Mouse (Mus musculus) MN1 (cell line): ENCODE results near the gene Dusp16.
"Not testable (repeated sequence)": the region's sequence is repeated elsewhere in the genome, so short reads cannot be mapped to it uniquely, and the experiment has no call there.

Source experiments
- DNase-seq: peaks from one replicate; pipeline ENCODE4 v3.0.0-alpha.2; 2016; ENCODE audit warnings: low spot score

Dusp16 gene

GRCm38 (mm10) chr6:134696554-134696953 lies 95.9 kb downstream of the Dusp16 start:
- no peak for DNase-seq

DNA sequence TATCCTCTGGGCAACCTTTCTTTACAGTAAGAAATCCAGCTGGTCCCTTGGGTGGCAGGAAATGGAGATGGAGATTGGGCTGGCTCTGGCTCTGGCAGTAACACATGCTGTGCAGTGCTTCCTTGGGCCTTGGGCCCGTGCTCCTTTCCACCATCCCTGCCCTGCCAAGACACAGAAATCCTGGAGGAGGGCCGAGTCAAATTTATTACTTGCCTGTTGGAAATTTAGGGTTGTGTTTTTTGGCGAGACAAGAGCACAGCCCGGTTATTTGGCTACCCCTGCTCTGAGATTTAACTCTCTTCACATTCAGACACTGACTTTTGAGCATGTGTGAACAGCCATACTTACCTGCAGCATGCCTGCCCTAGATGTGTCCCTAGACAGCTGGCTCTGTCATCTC lies 96.3 kb downstream of the Dusp16 start:
- DNase-seq, result peak; percentile 41

DNA sequence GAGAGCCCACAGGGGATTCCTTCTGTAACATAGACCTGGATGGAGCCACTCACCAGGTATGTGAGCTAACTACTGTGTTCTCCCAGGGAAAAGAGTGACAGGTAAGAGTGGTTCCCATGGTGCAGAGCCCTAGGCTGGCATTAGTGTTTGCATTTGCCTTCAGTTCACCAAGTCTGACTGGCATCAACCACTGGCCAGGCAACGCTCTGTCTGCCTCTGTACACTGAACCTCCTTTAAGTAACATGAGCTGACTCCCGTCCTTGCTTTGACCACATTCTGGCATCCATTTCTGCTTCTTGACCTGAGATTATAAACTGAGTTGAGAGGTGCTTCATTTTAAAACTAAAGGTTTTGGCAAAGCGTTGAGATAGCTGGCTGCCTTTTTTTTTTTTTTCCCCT lies 96.8 kb downstream of the Dusp16 start:
- DNase-seq, result no peak

DNA sequence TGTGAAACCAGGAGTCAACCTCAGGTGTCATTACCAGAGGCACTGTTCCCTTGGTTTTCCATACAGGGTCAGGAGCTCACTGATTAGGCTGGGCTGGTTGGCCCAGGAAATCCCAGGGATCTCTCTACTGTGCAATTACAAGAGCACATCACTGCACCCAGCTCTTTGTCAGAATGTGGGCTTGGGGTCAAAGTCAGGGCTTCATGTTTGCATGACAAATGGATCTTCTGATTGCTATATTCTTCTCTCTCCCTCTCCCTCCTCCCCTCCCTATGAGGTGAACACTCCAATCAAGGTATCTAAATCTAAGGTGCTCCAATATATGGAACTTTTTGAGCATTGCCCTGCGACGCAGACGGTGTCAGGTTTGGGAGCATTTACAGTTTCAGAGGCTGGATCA lies 97.4 kb downstream of the Dusp16 start:
- DNase-seq, result no peak

- no peak for DNase-seq
Measured at GRCm38 (mm10) chr6:134694498-134694897, 97.9 kb downstream of the Dusp16 start.

DNA sequence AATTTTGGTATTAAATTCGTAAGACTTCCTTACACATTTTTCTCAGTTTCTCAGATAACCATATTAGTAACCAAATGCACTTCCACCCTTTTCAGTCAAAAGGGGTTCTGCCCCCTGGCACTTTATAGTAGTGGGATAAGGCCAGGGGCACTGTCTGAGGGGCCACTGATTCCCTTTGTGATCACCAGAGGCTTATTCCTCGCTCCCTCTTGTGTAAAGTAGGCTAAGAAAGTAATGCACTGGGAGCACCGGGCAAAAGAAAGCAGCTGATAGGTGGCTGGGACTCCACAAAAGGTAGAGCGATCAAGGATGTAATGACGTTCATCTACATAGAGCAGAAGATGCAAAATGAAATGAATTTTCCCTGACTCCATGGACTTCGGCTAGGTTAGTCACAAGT lies 106.9 kb downstream of the Dusp16 start:
- DNase-seq, result no peak

- no peak for DNase-seq
Measured at GRCm38 (mm10) chr6:134685040-134685439, 107.4 kb downstream of the Dusp16 start.

GRCm38 (mm10) chr6:134684354-134684915 lies 108.0 kb downstream of the Dusp16 start:
- DNase-seq, result no peak

GRCm38 (mm10) chr6:134679330-134679729 lies 113.1 kb downstream of the Dusp16 start:
- not testable (repeated sequence) for DNase-seq

DNA sequence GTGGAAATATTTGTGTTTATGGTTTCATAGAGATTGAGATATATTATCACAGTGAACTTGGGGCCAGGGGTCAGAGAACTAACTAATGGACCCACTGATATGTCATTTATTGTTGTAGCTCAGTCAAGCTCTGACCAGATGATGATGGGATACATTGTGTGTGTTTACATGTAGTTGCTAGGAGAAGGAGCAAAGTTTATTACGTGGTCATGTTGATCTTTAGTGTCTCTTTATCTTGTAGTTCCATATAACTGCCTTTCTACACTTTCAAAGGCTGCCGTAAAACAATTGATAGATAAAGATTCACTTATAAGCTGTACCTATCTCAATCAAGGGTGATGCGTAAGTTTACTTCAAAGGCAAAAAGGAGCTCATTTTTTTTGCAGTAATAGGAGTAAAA lies 114.4 kb downstream of the Dusp16 start:
- DNase-seq, result no peak

- DNase-seq, result no peak
Measured at GRCm38 (mm10) chr6:134677504-134677903, 114.9 kb downstream of the Dusp16 start.

DNA sequence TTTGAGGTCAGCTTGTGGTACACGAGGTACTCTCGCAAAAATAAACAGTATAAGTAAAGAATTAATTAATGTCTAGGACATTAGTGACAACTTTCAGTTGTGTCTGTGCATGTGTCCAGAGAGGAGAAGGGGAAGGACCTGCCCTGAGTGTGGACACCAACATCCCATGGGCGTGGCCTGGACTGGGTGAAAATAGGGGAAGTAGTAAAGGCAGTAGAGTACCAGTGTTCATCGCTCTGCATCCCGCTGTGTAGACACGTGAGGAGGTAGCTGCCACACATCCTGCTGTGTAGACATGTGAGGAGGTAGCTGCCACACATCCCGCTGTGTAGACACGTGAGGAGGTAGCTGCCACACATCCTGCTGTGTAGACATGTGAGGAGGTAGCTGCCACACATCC lies 118.7 kb downstream of the Dusp16 start:
- not testable (repeated sequence) for DNase-seq

GRCm38 (mm10) chr6:134670881-134671411 lies 121.5 kb downstream of the Dusp16 start:
- peak; percentile 10 for DNase-seq

DNA sequence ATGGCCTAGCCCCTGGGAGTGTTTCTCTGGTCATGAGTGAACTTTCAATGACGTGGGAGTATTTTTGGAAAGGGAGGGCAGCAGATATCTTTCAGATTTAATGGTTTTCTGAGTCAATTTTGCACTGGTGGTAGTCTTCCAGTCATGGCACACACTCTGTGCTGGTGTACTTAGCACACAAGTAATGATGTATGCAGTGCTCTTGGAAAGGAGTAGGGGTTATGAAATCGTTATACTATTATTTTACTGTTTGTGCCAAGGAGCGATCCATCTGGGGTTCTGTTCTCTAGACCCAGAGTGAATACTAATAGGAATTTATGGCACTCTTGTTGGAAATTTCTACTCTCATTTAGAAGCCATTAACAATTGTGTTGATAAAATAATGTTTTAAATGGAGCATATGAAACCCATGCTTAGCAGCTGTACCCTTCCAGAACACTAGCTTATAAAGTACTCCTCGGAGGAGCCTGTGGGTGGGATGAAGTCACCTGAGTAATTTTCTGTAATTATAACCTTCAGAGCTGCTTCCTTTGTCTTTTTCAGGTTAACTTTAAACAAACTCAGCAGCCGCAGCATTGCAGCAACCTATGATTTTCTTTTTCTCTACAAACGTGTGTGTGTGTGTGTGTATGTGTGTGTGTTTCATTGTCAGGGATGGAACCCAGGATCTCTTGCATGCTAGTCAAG lies 123.1 kb downstream of the Dusp16 start:
- DNase-seq, result no peak

DNA sequence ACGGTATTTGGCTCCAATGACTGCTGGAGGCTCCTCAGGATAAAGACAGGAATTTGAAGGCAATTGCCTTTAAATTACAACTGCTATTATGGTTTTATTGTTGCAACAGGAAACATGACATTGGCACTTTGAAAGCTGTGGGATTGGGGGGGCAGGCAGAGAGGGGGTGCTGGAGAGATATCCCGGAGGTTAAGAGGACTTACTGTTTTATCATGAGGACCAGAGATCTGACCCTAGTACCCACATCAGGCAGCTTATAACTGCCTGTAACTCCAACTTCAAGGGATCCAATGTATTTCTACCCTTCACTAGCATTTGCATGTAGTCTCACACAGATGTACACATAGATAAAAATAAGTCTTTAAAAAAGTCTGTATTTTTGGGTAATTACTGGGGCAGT lies 123.9 kb downstream of the Dusp16 start:
- DNase-seq, result no peak

DNA sequence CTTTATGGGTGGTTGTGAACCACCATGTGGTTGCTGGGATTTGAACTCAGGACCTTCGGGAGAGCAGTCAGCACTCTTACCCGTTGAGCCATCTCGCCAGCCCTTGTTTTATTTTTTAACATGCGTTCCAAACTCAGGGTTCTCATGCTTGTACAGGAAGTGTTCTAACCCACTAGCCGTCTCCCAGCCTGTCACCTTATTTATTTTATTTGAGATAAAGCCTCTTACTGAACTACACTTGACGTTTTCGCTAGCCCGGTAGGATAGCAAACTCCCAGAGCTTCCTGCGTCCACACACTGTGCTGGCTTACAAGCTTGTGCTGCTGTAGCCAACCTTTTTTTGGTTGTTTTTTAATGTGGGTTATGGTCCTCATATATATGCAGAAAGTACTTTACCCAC lies 126.6 kb downstream of the Dusp16 start:
- no peak for DNase-seq
